Comparison of ENCODE assay signal across 8 mouse cellular contexts in genomic region chr7:89979432-89980130, GRCm38 (mm10). TPM values are rescaled to one million over a fixed set of nuclear protein-coding genes. Genes with fewer than 3 reads are reported as not detected.
A peak's percentile ranks its signal among the peaks of the same experiment; 100 is the strongest.
DNase-seq lines count a peak whose midpoint lies in the region; ATAC-seq and TF ChIP-seq lines count a peak whose summit lies in the region.

No protein-coding gene starts in this region.

- peak; percentile 10; the same call in 1 of the 2 replicates for ATAC-seq in lung, embryonic 14.5 days (ENCODE audit: insufficient read depth)
- ATAC-seq in heart, embryonic 14.5 days (ENCODE audit: insufficient number of reproducible peaks, insufficient read depth, low FRiP score, low read depth) = no peak; the same call in 1 of the 2 replicates
- ATAC-seq in lung, embryonic 16.5 days (ENCODE audit: low read depth) = no peak

- no peak for TF ChIP-seq CTCF in lung, embryonic 14.5 days (IDR thresholded peaks at IDR 0.05; ENCODE audit: low read depth)

- no peaks in the 10 kb centered on the region for H3K9me3 ChIP-seq in lung, embryonic 14.5 days (ENCODE audit: low read depth, low read length)
- no peaks in the 10 kb centered on the region for H3K9me3 ChIP-seq in heart, embryonic 14.5 days (ENCODE audit: control insufficient read depth, low read length)
- H3K9me3 ChIP-seq in lung, embryonic 16.5 days (ENCODE audit: control insufficient read depth, low read length) = no peaks in the 10 kb centered on the region

- H3K36me3 ChIP-seq in lung, embryonic 14.5 days (ENCODE audit: insufficient read depth) = peaks cover 22% of the 10 kb centered on the region
- peaks cover 23% of the 10 kb centered on the region for H3K36me3 ChIP-seq in heart, embryonic 14.5 days (ENCODE audit: control insufficient read depth, insufficient read depth, low read length)
- peaks cover 16% of the 10 kb centered on the region for H3K36me3 ChIP-seq in lung, embryonic 16.5 days (ENCODE audit: control insufficient read depth, insufficient read depth, low read length)

- peak; percentile 57 for DNase-seq in lung, embryonic 14.5 days
- no peak for DNase-seq in lung, adult 18-20 months
- no peak for DNase-seq in frontal cortex, postnatal 25 days (ENCODE audit: low spot score in 2 of 2)
- no peak for DNase-seq in right cerebral cortex, postnatal 25 days
- DNase-seq in testis, postnatal 10 days (ENCODE audit: low spot score) = no peak

- 3% methylated on average over 23 of the region's 23 CpGs for WGBS in lung, embryonic 14.5 days
- WGBS in heart, embryonic 14.5 days = 3% methylated on average over 23 of the region's 23 CpGs
- 2% methylated on average over 23 of the region's 23 CpGs for WGBS in lung, embryonic 16.5 days

- H3K4me3 ChIP-seq in lung, embryonic 14.5 days (ENCODE audit: low read depth, low read length) = peak overlapping the region; percentile 74
- peak overlapping the region; percentile 93 for H3K4me3 ChIP-seq in brown adipose tissue, adult 24 weeks (ENCODE audit: insufficient read depth, low read depth, low read length)
- H3K4me3 ChIP-seq in heart, embryonic 14.5 days (ENCODE audit: control insufficient read depth in 1 of 2, insufficient read depth in 1 of 2, low read depth in 1 of 2, low read length in 2 of 2) = peak overlapping the region; percentile 93 to 97
- H3K4me3 ChIP-seq in lung, embryonic 16.5 days (ENCODE audit: low read length) = peak overlapping the region; percentile 78

- H3K27ac ChIP-seq in lung, embryonic 14.5 days (ENCODE audit: low read depth) = peak overlapping the region; percentile 100
- H3K27ac ChIP-seq in brown adipose tissue, adult 24 weeks (replicated peaks; ENCODE audit: low read depth, low read length) = peak overlapping the region; percentile 86
- H3K27ac ChIP-seq in heart, embryonic 14.5 days (replicated peaks in 1 of 2; ENCODE audit: control insufficient read depth in 1 of 2, insufficient read depth in 1 of 2, low read depth in 2 of 2, low read length in 2 of 2) = peak overlapping the region; percentile 100
- peak overlapping the region; percentile 100 for H3K27ac ChIP-seq in lung, embryonic 16.5 days (ENCODE audit: low read length)

- H3K4me1 ChIP-seq in lung, embryonic 14.5 days (ENCODE audit: insufficient read depth) = peaks cover 8% of the 10 kb centered on the region; the same call in 1 of the 2 replicates
- peaks cover 8% of the 10 kb centered on the region for H3K4me1 ChIP-seq in brown adipose tissue, adult 24 weeks (ENCODE audit: control insufficient read depth, insufficient read depth, insufficient read length, low read length)
- peaks cover 0 to 13% of the 10 kb centered on the region in 2 experiments; a peak in 2 of 4 replicates for H3K4me1 ChIP-seq in heart, embryonic 14.5 days (ENCODE audit: control insufficient read depth in 2 of 2, insufficient read depth in 2 of 2, low read length in 2 of 2)
- H3K4me1 ChIP-seq in lung, embryonic 16.5 days (replicated peaks; ENCODE audit: control insufficient read depth, insufficient read depth, low read length) = peaks cover 10% of the 10 kb centered on the region; the same call in 1 of the 2 replicates

- peak overlapping the region; percentile 92 for H3K9ac ChIP-seq in lung, embryonic 14.5 days
- peak overlapping the region; percentile 97 for H3K9ac ChIP-seq in heart, embryonic 14.5 days (ENCODE audit: low read length)
- peak overlapping the region; percentile 92 for H3K9ac ChIP-seq in lung, embryonic 16.5 days (ENCODE audit: low read length)

- H3K4me2 ChIP-seq in lung, embryonic 14.5 days = peak overlapping the region; percentile 72
- peak overlapping the region; percentile 83 for H3K4me2 ChIP-seq in heart, embryonic 14.5 days (ENCODE audit: low read length)
- H3K4me2 ChIP-seq in lung, embryonic 16.5 days (ENCODE audit: low read depth, low read length) = peak overlapping the region; percentile 61

- no peaks in the 10 kb centered on the region for H3K27me3 ChIP-seq in lung, embryonic 14.5 days (ENCODE audit: insufficient read depth, low read length)
- no peaks in the 10 kb centered on the region for H3K27me3 ChIP-seq in heart, embryonic 14.5 days (ENCODE audit: control insufficient read depth, insufficient read depth, low read length)
- H3K27me3 ChIP-seq in lung, embryonic 16.5 days (ENCODE audit: control insufficient read depth, insufficient read depth, low read depth, low read length) = no peaks in the 10 kb centered on the region

RNA-seq across cellular contexts. Expression of gene Eed, which starts 1.2 kb away (rescaled TPM):
- polyA plus RNA-seq in lung, embryonic 14.5 days (2014; fragmentation: Nextera tagmentation; extraction: Ambion mirVana) = 75.5 and 78.1 TPM in 2 replicates
- polyA plus RNA-seq in brown adipose tissue, adult 24 weeks (2012; ENCODE audit: insufficient read depth, insufficient read length, missing spikeins) = 29.0 and 39.6 TPM in 2 replicates
- 47.3 and 47.5 TPM in 2 replicates for polyA plus RNA-seq in heart, embryonic 14.5 days (2014; fragmentation: Nextera tagmentation; extraction: Ambion mirVana)
- 65.7 and 67.2 TPM in 2 replicates for polyA plus RNA-seq in lung, embryonic 16.5 days (2015; fragmentation: Nextera tagmentation; extraction: Ambion mirVana)

RNA-seq across cellular contexts. Expression of gene Hikeshi, which starts 38.6 kb away (rescaled TPM):
- 126 and 136 TPM in 2 replicates for polyA plus RNA-seq in lung, embryonic 14.5 days (2014; fragmentation: Nextera tagmentation; extraction: Ambion mirVana)
- 67.9 and 99.0 TPM in 2 replicates for polyA plus RNA-seq in brown adipose tissue, adult 24 weeks (2012; ENCODE audit: insufficient read depth, insufficient read length, missing spikeins)
- 111 and 118 TPM in 2 replicates for polyA plus RNA-seq in heart, embryonic 14.5 days (2014; fragmentation: Nextera tagmentation; extraction: Ambion mirVana)
- 128 and 132 TPM in 2 replicates for polyA plus RNA-seq in lung, embryonic 16.5 days (2015; fragmentation: Nextera tagmentation; extraction: Ambion mirVana)
